Mouse (Mus musculus): Measurements from ENCODE around the gene Dab2ip.

The Dab2ip gene

GRCm38 (mm10) chr2:35557911-35558825, at the start of gene Dab2ip:
Gene Dab2ip, plus strand, starts transcription at chr2:35558266.
- no peak for DNase-seq (ENCODE audit: low read depth, low spot score)

DNA sequence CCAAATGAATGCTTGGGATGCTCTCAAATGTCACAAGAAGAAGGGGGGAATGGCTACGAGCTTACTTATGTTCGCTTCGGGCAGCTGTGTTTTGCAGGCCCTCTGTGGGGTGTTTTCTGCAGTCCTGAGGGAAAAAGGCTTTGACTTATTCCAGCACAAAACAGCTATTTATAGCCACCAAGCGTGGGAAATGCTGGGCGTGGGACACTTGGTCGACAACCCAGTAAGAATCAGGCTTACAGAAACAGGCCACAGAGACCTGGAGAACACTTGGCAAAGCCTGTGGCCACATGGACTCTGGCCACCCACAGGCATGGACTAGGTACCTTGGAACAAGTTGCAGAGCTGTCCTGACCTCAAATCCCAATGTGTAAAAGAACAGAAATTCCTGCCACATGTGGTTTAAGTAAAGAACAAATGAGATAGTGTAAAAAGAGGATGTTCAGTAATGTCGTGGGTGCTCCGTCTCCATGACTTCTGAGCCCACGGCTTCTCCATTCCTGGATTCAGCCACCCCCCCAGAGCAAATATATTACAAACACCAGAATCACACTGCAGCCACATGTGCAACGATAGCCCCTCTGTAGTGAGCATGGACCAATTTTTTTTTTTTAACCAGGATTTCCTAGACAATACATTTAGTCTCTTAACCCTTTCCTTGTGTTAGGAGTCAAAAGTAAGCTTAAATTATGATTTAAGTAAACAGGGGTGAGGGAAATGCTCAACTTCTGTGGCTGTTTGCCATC, 49.3 kb upstream of the Dab2ip start:
- no peak for DNase-seq (ENCODE audit: low read depth, low spot score)

DNA sequence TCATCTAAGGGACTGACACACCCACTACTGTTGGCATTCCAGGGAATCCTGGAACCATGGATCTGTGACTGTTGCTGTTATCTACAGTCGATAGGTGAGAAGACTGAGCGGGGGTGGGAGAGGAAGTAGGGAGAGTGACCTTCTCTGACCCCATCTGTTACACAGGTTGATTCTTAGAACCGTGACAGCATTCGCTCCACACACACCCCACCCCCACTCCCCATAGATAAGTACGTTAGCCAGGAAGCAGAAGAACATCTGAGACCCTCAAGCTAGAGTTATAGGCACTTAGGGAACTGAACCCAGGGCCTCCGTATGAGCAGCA, 48.8 kb upstream of the Dab2ip start:
- DNase-seq (ENCODE audit: low read depth, low spot score) = peak; percentile 93

DNA sequence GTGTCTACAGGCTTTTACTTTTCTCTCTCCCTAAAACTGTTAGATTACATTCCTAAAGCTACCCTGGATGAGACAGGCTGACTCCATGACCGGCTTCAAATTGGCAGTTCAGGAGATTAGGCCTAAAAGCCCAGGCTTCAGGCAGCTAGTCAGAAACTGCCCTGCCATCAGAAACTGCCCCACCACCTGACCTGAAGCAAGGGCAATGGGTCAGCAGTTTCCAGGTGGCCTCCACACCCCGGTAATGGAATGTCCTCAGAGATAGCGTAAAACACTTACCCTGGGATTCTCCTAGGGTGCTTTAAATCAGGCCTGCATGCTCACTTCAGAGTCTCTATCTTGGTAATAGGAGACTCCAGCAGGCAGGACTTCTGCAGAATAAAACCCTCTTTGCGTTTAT, 48.2 kb upstream of the Dab2ip start:
- DNase-seq (ENCODE audit: low read depth, low spot score) = peak; percentile 29

- DNase-seq (ENCODE audit: low read depth, low spot score) = peak; percentile 64
Observed at GRCm38 (mm10) chr2:35510920-35511319, 47.1 kb upstream of the Dab2ip start.

GRCm38 (mm10) chr2:35512226-35512625, 45.8 kb upstream of the Dab2ip start:
- DNase-seq (ENCODE audit: low read depth, low spot score) = no peak

GRCm38 (mm10) chr2:35514051-35514892, 43.8 kb upstream of the Dab2ip start:
- no peak for DNase-seq (ENCODE audit: low read depth, low spot score)

DNA sequence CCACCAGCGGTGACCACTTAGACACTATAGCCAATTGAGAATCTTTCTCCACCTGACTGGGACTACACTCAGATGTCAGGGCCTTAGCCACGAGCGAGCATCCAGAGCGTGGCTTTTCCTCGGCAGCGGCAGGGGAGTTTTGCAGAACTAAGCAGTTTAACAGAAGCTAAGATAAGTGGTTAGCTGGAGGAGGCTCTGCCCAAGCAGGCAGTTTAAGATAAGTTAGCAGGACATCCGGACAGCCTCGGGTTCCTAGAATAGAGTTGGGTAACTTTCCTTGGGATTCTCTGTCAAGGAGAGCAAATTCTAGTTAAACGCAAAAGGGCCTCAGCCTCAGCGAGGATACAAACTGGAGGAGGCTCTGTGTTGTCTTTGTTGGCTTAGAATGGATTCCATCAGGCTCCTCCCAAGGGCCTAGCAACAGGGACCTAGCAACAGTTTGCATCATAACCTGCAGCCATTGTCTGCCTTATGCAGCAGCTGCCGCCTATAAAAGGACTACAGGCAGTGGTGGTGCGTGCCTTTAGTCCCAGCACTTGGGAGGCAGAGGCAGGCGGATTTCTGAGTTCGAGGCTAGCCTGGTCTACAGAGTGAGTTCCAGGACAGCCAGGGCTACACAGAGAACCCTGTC, 31.3 kb upstream of the Dab2ip start:
- DNase-seq (ENCODE audit: low read depth, low spot score) = no peak

- DNase-seq (ENCODE audit: low read depth, low spot score) = no peak
Observed at GRCm38 (mm10) chr2:35529086-35529485, 29.0 kb upstream of the Dab2ip start.

GRCm38 (mm10) chr2:35529856-35530255, 28.2 kb upstream of the Dab2ip start:
- no peak for DNase-seq (ENCODE audit: low read depth, low spot score)

GRCm38 (mm10) chr2:35530732-35531131, 27.3 kb upstream of the Dab2ip start:
- no peak for DNase-seq (ENCODE audit: low read depth, low spot score)

GRCm38 (mm10) chr2:35533646-35534045, 24.4 kb upstream of the Dab2ip start:
- no peak for DNase-seq (ENCODE audit: low read depth, low spot score)

DNA sequence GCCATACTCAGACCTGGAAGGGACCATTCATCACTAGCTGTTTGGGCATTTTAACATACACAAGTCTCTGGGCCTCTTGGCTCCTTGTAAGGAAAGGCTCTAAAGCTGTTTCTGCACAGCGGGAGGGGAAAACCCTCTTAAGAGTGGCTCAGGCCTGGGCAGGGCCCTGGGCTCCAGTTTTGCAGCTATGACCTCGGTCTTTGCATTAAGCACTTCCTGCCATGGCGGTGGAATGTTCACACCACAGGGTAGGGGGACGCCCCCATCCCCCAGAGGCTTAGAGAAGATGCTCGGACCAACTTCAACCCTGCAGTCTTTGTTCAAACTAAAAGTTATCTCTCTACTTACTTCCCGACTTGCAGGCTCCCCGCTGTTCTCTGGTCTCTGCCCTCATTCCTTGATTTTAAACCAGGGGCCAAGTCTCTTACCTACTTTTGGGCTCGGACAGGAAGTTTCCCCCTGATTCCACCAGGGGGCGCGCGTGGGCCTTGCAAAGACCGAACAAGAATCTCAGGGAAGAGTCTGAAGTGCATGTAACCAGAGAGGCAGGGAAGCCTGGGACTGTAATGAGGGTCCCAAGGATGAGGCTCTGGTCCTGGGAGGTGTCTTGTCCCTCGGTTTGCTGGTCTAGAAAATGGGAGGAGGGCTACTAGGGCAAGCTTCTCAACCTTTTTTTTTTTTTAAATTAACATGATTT, 18.6 kb upstream of the Dab2ip start:
- DNase-seq (ENCODE audit: low read depth, low spot score) = peak; percentile 97

DNA sequence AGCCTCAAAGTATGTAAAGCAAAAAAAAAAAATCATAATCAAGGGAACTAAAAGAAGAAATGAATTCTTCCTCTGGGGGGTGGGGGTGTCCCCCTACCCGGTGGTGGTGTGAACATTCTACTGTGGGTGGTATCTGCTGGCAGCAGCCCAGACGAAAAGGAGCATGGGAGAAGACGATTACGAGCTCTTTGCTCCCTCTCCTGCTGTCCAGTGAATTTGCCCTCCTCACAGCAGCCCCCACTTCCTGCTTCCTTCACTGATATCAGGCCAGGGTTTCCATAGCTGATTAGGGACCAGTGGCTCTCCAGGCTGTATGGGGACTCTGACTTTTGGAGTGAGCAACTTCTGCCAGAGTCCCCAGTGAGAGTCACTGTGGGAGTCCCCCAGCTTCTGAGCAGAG, 17.3 kb upstream of the Dab2ip start:
- no peak for DNase-seq (ENCODE audit: low read depth, low spot score)

- DNase-seq (ENCODE audit: low read depth, low spot score) = peak; percentile 70
Observed at GRCm38 (mm10) chr2:35544717-35545116, 13.3 kb upstream of the Dab2ip start.

DNA sequence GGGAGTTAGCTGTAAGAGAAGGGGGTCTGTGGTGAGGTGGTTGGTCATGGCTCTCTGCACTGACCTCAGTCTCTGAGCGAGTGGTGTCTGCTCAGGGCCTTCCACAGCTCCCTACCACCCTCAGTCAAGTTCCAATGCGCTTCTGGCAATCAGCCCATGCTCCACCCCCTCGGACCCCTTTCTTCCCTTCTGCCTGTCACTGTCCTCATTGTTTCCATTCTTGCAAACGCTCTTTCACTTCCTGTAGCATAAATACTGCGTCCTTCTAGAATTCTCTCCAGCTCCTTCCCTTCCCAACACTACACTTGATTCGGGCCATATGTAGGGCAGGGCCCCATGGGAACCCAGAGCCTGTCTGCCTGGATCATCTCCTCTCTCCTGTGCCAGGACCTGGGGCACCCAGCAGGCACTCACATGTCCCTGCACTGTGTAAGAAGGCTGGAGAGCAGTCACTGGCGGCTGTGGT, 12.9 kb upstream of the Dab2ip start:
- no peak for DNase-seq (ENCODE audit: low read depth, low spot score)

DNA sequence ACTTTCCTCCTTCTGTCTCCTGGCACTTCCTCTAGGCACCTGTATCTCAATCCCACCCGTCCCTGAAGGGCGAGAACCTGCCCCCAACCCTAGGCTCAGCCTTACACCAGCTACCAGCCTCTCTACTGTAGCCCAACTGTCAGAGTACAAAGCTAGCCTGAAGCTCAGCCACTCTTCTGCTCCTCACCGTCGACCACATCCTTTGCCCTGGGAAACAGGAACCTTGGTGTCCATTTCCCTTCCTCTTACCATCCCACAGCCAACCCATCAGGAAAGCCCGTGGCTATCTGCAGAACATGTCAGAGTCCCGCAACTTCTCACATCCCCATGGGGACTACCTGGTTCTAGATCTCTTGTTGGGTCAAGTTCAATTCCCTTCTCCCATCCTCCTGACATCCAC, 11.6 kb upstream of the Dab2ip start:
- no peak for DNase-seq (ENCODE audit: low read depth, low spot score)

GRCm38 (mm10) chr2:35549191-35549590, 8.9 kb upstream of the Dab2ip start:
- DNase-seq (ENCODE audit: low read depth, low spot score) = no peak

GRCm38 (mm10) chr2:35550097-35550496, 8.0 kb upstream of the Dab2ip start:
- no peak for DNase-seq (ENCODE audit: low read depth, low spot score)

DNA sequence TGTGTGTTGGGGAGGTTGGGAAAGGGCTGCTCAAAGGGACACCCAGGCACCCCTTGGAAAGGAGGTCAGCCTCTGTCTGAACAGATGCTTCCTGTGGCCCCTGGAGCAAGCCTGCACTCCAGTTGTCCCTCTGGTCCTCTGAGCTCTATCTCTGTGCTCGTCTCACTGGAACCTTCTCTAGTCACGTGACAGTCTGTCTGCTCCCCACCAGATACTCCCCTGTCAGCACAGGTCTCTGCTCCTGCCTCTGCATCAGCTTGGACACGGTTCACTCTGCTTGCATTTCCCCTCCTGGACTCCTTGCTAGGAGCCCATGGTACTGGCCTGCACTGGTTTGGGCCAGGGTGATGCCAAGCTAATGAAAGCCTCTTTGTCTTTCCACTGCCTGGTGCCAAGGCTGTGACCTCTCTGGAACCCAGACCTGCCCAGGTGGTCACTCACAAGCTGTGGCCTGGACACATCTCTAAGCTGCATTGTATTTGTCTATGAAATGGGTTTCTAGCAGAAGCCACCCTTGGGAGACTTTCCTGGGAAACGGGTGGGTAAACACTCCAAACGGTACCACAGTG, 1.1 kb upstream of the Dab2ip start:
- DNase-seq (ENCODE audit: low read depth, low spot score) = no peak
